Mouse (Mus musculus) liver, adult 2 months (tissue): ENCODE results near the gene Praf2.

ENCODE experiments used
- CTCF ChIP-seq: fragments of 200-500 bp; IDR thresholded peaks from 2 replicates; pipeline ENCODE4 v1.5.1; 2011; ENCODE audit warnings: low read depth, low read length, control low read depth
- POLR2A ChIP-seq: fragments of 200-500 bp; IDR thresholded peaks from 2 replicates; pipeline ENCODE4 v1.6.1; 2011; ENCODE audit warnings: low read length, control low read depth; ENCODE audit not compliant: insufficient read depth; ENCODE audit errors: extremely low read depth

DNA sequence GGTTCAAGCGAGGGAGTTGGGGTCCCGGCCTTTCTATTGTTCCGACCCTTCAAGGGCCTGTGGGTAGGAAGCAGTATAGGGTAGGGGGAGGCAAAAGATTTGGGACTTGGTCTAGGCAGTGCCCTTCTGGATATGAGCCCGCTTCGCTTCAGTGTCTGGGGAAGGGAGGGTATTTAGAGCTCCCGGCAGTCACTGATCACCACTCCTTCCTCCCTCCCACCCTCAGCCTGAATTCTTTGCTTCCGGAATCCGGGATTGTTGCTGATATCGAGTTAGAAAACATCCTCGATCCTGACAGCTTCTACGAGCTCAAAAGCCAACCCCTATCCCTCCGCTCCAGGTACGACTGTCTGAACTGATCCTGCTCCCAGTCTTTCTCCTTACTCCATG, 37.0 kb downstream of the Praf2 start:
- TF ChIP-seq POLR2A: no peak
- TF ChIP-seq CTCF: no peak
